Mouse (Mus musculus) liver, postnatal 0 days (tissue): Measurements from ENCODE around the gene Als2.

Experiments
- CTCF ChIP-seq: sonication (generic); IDR thresholded peaks from 2 replicates; pipeline ENCODE4 v1.5.1; 2016; ENCODE audit warnings: antibody characterized with exemption, low read depth
- EP300 ChIP-seq: IDR thresholded peaks from 2 replicates; pipeline ENCODE4 v1.6.1; 2016; ENCODE audit warnings: antibody characterized with exemption, low read depth, mild to moderate bottlenecking

DNA sequence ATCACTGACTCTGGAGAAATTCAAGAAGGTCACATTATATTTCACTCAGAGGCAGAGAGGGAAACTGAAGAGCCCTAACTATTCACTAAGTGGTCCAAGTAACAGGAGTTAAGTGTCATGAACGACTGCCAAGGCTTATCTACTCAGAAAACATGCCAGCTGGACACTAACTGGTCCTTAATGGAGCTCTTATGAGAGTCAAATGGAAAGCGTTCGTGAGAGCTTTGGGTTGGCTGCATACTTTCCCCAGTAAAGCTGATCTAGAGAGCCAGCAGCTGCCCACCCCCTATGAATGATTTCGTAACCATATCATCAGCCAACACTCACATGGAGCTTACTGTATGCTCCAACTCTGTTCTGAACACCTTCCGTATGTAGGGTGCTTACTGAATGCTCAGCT, 102.6 kb downstream of the Als2 start:
- TF ChIP-seq CTCF = no peak
- no peak for TF ChIP-seq EP300
